Mouse (Mus musculus): ENCODE measurements at regions not wholly inside any gene's neighbourhood (a gene's known extent, or its start where the extent isn't known, plus 50 kb on each side); places are given as distances from the start of the nearest gene placed in this dataset.

DNA sequence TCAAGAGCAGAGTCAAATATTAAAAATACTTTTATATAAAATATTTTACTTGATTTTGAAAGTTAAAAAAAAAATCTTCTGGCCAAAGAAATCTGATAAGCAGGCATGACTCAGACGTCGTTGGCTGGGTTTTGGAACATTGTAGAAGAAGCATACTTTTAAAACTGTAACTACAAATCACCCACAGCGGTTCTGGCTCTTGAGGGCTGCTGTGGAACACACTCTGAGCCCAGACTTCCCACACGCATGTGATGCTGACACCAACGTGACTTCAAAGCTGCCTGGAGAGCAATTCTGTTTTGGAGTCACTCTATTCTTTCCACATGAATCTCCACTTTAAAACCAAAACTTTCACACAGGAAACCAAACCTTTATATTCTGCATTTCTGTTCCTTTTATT is 1649.2 kb downstream of the Efnb2 start:
- DNase-seq, result no peak

- no peak for DNase-seq
Observed at GRCm38 (mm10) chr8:6991516-6991915, 1669.5 kb downstream of the Efnb2 start.

DNA sequence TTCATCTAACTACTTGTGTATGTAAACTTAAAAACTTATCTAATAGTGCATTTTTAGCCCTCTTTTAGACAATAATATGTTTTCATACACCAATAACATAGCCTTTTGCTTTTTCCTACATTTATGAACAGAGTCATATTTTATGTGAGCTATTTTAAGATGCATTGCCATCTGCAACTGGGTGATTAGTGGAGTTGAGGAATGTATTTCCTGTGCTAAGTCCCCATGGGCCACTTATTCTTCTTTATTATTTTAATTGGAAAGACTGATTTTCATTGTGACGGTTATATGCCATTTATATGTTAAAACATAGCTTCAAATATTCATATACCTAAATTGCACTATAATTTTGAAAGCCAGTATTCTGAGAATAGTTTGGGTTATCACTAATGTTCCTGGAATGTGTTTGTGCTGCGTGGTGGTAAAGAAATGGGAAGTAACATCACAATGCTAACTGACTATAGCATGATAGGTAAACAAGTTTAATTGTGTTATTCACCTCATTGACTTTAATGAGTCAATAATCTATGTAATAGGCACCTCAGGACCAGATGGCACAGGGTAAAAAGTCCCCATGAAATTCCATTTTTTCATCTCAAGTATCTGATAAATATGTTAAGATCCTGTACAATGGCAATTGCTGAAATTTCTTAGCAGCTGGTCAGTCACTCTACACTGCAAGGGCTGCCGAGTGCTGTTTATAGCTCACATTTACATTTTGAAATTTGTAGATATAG is 1671.5 kb downstream of the Efnb2 start:
- no peak for DNase-seq

- no peak for DNase-seq
Observed at GRCm38 (mm10) chr8:6973961-6974360, 1687.1 kb downstream of the Efnb2 start.

GRCm38 (mm10) chr8:6963006-6963799 is 1697.8 kb downstream of the Efnb2 start:
- DNase-seq, result no peak

- no peak for DNase-seq
Observed at GRCm38 (mm10) chr8:6958086-6958485, 1703.0 kb downstream of the Efnb2 start.

DNA sequence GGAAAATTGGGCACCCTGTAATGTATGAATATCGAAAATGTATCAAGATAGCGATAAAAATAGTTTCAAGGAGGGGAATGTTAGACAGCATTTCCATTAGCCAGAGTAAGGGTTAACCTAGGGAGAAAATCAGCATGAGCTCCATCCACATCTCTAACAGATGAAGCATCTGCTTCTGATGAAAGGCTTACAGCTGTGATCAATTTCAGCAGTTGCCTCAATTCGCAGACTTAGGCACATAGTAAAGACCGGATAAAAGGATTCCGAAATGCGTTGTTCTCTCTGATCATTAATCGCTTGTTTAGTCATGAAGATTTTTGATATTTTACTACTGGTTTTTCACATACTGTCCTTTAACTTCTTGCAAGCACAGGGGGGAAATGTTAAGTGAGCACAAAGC is 1706.8 kb downstream of the Efnb2 start:
- DNase-seq, result no peak

- no peak for DNase-seq
Observed at GRCm38 (mm10) chr8:6922467-6922866, 1738.6 kb downstream of the Efnb2 start.

- DNase-seq, result no peak
Observed at GRCm38 (mm10) chr8:6907682-6908081, 1753.4 kb downstream of the Efnb2 start.

GRCm38 (mm10) chr8:6891456-6891855 is 1769.6 kb downstream of the Efnb2 start:
- peak in 1 of 2 experiments; percentile 3 for DNase-seq

DNA sequence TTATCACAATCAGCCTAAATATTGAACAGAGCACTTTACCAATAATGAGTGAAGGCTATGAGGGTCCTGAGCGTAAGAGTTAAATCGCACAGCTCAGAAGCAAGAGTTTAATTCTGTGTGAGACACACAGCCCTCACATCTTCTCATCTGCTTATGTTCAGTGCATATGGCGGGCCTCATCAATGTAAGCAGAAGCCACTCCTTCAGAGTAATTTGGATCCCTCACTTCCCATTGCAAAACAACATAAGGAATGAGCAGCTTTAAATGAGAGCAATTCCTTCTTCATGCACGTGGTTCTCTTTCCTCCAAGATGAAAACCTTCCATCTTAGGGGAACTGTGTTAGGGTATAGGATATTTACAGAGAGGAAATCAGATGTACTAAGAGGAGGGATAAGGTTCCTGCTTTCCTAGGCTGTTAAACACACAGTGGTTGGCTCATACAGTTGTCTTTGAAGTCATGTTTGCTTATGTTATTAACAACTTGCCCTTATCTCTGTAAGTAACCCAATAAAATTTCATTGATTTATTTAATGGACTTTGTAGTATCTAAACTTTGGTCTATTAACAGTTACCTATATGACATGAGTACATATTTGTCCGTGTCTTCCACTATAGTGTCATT is 1774.2 kb downstream of the Efnb2 start:
- no peak for DNase-seq

GRCm38 (mm10) chr8:6884828-6885227 is 1776.2 kb downstream of the Efnb2 start:
- DNase-seq, result no peak

DNA sequence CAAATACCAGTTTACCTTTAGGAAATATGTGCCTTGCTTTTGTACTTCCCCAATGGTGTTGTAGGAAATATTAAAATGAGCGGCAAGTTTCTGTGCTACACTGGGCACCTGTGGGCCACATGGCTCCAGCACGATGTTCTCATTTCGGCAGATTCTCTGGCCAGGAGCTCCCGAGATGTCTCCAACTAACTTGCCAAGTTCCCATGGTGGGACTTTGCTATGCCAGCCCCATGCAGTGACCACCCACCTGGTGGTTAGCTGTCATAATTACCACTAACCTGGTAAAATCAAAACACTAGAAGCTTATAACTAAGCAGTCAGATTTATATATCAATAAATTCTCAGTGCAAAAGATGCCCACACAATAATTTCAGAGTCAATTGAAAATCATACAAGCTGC is 1777.5 kb upstream of the Slc10a2 start:
- peak; percentile 18 to 46 for DNase-seq

Data from cerebellum, postnatal 25 days (tissue).